Mouse (Mus musculus) embryonic fibroblast, embryonic 13.5 days (primary cell): ENCODE measurements around the gene Slc26a8.

Experiments used
- CTCF ChIP-seq: IDR thresholded peaks from 2 replicates; pipeline ENCODE4 v1.5.1; 2011; ENCODE audit warnings: mild to moderate bottlenecking, control low read depth, low read length, moderate library complexity, borderline replicate concordance; ENCODE audit not compliant: insufficient read depth
- POLR2A ChIP-seq: IDR thresholded peaks from 2 replicates; pipeline ENCODE4 v1.6.1; 2011; ENCODE audit warnings: low read depth, mild to moderate bottlenecking, control low read depth, low read length, moderate library complexity

DNA sequence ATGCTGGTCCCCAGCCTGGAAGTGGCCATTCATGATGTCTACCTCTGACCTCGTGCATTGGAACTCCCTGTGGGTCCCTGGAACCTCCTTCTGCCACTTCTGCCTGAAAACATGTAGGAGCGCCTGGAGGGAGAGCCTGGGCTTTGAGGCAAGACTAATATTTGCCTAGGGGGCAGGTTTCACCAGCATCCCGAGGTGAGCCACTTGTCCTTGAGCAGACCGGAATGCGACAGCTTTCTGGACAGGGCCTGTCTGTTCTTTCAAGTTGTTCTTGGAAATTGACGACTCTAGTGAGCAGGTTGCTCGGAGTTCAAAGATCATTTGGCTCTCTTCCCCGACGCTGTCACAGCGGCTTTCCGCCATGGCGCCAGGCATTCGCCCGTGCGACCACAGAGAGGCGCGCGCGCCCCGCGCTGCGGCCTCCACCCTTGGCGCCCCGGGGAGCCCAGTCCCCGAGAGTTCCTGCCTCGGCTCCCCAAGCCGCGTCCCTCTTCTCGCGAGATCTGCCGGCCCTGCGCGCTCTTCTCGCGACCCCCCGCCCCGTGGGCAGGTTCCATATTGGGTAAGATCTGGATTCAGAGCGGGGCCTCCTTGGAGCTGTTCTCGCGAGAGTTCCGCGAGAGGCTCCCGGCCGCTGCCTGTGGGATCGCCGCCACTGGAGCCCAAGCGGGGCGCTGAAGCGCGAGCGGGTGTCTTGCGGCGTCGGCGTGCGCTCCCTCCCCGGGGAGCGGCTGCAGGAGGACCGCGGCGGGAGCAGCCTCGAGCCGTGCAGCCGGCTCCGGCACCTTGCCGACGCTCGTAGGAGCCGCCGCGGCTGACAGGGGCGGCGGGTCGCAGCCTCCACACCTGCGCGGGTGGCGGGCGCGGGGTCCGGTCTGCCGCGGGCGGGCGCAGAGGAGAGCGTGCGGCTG lies 998 bp upstream of the Slc26a8 start, which contains the start of gene Mapk14:
- peak; percentile 93 for TF ChIP-seq POLR2A
- TF ChIP-seq CTCF = peak; percentile 57; the same call in 1 of the 2 replicates
